Mouse (Mus musculus): ENCODE results near the gene Zbtb2.

DNA sequence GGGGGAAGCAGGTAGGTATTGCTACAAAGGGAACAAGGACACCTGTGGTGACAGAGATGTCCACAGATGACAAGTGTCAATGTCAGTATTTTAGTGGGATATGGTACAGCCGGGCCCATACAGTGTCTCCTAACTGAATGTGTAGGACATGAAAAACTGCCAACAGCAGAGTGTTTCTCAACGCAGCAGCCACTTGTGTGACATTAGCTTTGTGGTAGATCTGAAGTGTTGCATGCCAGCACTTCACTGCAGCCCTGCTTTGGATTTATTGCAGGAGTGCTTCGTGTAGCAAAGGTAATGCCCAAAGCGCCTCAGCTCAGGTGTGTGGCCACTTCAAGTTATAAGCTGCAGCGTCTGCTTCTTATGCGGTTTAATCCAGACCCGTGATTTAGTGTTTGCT is 11.0 kb downstream of the Zbtb2 start:
- TF ChIP-seq CTCF (IDR thresholded peaks at IDR 0.05) (no peak), EP300 (IDR thresholded peaks at IDR 0.05) (no peak)

All from lung, postnatal 0 days (tissue).